Mouse (Mus musculus): Measurements from ENCODE around the gene Gm9999.
A peak's percentile ranks its signal among the peaks of the same experiment; 100 is the strongest.

Gene Gm9999

GRCm38 (mm10) chr7:46999983-47000643, 16.7 kb downstream of the Gm9999 start:
- DNase-seq (ENCODE audit: low read depth, low spot score) = no peak

DNA sequence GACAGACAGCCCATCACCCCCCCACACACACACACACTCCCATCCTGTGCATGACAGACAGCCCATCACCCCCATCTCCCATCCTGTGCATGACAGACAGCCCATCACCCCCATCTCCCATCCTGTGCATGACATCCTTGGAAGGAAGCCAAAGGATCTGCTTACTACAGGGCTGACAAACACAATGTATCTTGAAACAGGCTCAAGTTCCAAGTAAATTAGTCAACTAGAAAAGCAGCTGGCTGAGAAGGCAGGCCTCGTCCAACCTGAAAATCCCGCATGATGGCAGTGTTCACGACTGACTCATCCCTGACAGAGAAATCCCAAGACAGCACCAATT, 17.2 kb downstream of the Gm9999 start:
- no peak for DNase-seq (ENCODE audit: low read depth, low spot score)

GRCm38 (mm10) chr7:47001125-47001899, 17.9 kb downstream of the Gm9999 start:
- DNase-seq (ENCODE audit: low read depth, low spot score) = no peak

GRCm38 (mm10) chr7:47001900-47002275, 18.5 kb downstream of the Gm9999 start:
- no peak for DNase-seq (ENCODE audit: low read depth, low spot score)

- DNase-seq (ENCODE audit: low read depth, low spot score) = no peak
Measured at GRCm38 (mm10) chr7:47003411-47004115, 20.2 kb downstream of the Gm9999 start.

GRCm38 (mm10) chr7:47007109-47007780, 23.9 kb downstream of the Gm9999 start:
- no peak for DNase-seq (ENCODE audit: low read depth, low spot score)

DNA sequence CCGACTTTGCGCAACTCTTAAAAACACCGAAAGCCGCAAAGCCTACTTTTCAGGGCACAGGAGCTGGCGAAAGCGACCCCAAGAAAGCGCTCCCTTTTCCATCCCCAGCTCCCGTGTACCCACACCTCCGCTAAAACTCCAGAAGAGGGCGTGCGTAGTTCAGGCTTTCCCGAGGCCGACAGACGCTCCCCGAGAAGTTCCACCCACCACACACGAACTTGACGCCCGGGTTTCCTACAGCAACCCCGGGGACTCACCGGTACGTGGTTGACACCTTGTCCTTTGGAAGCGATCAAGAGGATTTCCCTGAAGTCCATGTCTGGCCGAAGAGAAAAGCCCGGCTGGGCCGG, 24.4 kb downstream of the Gm9999 start:
- DNase-seq (ENCODE audit: low read depth, low spot score) = no peak

DNA sequence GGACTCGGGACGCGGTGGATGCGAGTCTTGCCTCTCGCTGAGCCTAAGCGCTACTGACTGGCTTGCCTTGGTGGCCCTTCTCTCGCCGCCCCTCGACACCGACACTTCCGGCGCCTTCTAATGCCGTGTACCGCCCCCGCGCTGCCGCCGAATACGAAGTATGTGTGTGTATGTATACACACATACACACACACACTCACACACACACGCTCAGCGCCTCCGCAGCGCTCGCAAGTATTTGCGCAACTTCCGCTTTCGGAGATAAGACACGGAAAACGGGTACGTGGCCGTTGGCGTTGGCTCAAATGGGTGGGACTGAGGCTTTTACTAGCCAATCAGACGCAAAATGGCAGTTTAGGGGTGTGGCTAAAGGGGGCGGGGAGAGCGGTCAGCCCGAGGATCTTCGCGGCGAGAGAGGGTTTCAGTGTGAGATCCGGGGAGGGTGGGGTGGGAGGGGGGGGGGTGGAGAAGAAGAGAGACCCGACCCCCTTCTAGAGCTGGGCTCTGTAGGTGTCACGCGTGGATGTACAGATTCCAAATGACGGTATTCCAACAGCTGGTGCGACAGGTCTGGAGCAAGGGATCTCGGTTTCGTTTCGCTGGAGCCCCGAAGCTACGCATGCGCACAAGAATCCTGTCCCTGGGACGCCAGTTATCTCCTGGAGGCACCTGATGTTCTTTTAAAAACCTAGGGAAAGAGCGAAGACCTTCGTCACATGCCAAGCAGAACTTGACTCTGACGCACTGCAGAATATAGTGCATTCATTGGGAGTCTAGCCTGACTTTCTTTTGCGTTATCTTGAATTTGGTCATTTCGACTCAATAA, 25.0 kb downstream of the Gm9999 start, which contains the start of gene Spty2d1:
Spty2d1 (minus strand) TSS at position 244 of the 826 bp plus-strand sequence.
- DNase-seq (ENCODE audit: low read depth, low spot score) = peak; percentile 99

DNA sequence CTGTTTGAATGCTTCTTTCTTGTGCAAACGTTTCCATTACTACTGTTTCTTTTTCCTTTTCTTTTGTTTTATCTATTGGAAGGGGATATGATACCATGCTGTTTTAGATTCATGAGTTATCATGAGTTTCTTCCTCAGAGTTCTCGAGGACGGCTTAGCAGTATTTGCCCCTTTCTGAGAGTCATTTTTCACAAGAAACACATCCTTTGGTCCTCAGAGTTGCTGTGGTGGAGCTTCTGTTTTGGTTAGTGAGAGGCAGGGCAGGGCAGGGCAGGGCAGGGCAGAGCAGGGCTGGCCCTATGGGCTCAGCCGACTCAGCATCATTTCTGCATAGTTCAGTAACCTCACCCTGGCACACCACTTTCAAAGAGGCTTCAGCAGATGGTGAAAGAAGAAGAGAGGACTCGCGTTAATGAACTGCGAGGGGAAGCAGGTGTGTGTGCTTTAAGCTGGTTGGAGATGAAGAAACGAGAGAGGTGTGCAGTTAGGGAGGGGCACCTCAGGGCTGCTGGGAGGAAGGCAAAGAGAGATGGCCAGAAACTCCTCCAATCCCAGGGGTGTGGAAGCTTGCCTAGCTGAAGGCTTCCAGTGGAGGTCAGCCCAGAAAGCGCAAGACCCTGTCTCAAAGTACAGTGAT, 29.9 kb downstream of the Gm9999 start:
- no peak for DNase-seq (ENCODE audit: low read depth, low spot score)

- no peak for DNase-seq (ENCODE audit: low read depth, low spot score)
Measured at GRCm38 (mm10) chr7:47014564-47015389, 31.4 kb downstream of the Gm9999 start.

DNA sequence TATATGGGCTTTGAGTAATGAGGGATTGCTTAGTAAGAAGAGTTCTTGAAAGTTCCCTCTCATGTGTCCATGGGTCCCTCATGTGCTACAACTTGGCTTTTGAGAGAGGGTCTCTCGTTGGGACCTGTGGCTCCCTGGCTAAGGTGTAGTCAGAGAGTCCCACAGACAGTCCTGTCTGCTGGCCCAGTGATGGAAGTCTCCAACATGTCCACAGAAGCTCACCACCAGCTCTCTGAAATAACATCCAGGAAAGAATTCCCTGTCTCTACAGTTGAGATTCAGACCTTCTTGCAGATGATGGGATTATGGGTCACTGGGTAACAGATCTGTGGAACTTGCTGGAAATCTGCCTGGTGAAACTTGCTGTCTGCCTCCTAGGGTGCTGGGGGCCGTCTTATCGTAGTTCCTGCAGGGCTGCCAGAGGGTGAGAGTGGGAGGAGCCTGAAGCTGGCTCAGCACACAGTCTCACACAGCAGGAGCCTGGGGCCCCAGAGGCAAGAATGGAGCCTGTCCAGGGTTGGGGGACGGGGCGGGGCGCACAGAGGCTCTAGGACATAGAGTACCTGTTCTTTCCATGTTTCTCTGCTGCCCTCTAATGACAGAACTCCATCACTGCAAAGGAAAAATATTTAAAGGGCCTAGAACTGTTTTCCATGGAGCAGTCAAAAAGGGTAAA, 32.1 kb downstream of the Gm9999 start:
- peak; percentile 67 for DNase-seq (ENCODE audit: low read depth, low spot score)

DNA sequence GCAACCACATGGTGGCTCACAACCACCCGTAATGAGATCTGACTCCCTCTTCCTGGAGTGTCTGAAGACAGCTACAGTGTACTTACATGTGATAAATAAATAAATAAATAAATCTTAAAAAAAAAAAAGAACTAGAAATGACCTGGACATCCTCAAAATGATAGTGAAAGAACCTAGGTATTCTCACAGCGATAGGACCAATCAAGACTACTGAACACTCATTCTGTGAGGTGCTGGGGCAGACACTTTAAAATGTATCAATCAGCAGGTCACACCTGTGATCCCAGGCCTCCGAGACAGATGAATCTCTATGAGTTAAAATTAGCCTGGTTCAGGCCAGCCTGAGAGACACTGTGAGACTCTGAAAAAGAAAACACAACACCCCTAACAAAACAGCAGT, 33.2 kb downstream of the Gm9999 start:
- no peak for DNase-seq (ENCODE audit: low read depth, low spot score)

- DNase-seq (ENCODE audit: low read depth, low spot score) = no peak
Measured at GRCm38 (mm10) chr7:47017146-47017545, 33.8 kb downstream of the Gm9999 start.

- no peak for DNase-seq (ENCODE audit: low read depth, low spot score)
Measured at GRCm38 (mm10) chr7:47019641-47020040, 36.3 kb downstream of the Gm9999 start.

DNA sequence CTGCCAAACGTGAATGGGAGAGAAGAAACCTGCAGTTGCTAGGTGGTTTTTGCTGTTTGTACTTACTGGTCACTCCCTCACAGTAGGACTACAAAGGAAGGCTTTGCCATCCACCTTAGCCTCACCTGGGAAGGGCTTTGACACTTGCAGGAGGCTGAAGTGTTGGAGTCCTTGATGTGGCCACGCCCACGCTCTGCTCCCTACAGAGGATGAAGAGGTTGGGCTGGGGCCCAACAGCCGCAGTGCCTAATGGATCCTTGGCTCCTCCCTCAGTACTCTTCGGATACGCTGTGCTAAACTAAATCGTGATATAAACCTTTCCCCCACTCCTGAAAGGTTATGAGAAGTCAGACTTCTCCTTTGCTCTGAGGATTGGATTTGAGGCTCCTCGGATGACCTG, 37.6 kb downstream of the Gm9999 start:
- no peak for DNase-seq (ENCODE audit: low read depth, low spot score)

GRCm38 (mm10) chr7:47022482-47022881, 39.1 kb downstream of the Gm9999 start:
- DNase-seq (ENCODE audit: low read depth, low spot score) = no peak

DNA sequence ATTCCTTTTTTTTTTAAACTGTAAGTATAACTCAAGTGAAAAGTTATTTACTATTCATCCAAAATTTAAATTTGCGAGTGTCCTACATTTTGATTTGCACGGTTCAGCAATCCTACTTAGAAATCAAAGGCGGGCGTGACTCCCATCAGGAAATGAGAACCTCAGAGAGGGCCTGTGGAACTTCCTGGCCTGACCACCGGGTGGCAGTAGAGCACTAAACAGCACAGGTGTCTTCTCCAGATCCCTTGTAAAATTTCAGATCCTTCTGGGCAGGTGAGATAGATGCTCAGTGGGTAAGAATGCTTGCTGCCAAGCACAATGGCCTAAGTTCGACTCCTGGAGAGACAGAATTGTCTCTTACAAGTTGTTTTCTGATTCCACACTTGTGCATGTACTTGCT, 40.1 kb downstream of the Gm9999 start:
- peak; percentile 67 for DNase-seq (ENCODE audit: low read depth, low spot score)

- no peak for DNase-seq (ENCODE audit: low read depth, low spot score)
Measured at GRCm38 (mm10) chr7:47024454-47024853, 41.1 kb downstream of the Gm9999 start.

GRCm38 (mm10) chr7:47025429-47025828, 42.0 kb downstream of the Gm9999 start:
- DNase-seq (ENCODE audit: low read depth, low spot score) = no peak

Data from retina, postnatal 7 days (tissue).